In genomic region chr5:131813952-131814502, GRCm38 (mm10) we compare ENCODE assay signal across 8 mouse cellular contexts.
DNase-seq lines count a peak whose midpoint lies in the region; ATAC-seq and TF ChIP-seq lines count a peak whose summit lies in the region.
"Had no signal": no experiment of that assay in that cellular context is flagged by ENCODE, and none has a peak within 500 bp of the region (broad histone marks: within the 10 kb centered on the region; RNA-seq: fewer than 3 reads in every experiment).

No protein-coding gene starts in this region.

- peak overlapping the region; percentile 56; the same call in 1 of the 2 replicates for H3K27ac ChIP-seq in heart, embryonic 10.5 days
- H3K27ac ChIP-seq in stomach, postnatal 0 days (replicated peaks), result peak overlapping the region; percentile 63
- H3K27ac ChIP-seq: midbrain, embryonic 12.5 days had no signal

- ATAC-seq in stomach, postnatal 0 days (ENCODE audit: low FRiP score, low TSS enrichment), result peak; percentile 64
- ATAC-seq in activated CD4-positive, CD25-positive, alpha-beta regulatory T cell, adult 4 months, result no peak

- H3K9me3 ChIP-seq in heart, embryonic 10.5 days, result no peaks in the 10 kb centered on the region
- H3K9me3 ChIP-seq in stomach, postnatal 0 days (ENCODE audit: control insufficient read depth, low read length), result no peaks in the 10 kb centered on the region
- H3K9me3 ChIP-seq: midbrain, embryonic 12.5 days had no signal

- TF ChIP-seq CTCF in stomach, postnatal 0 days (IDR thresholded peaks at IDR 0.05; ENCODE audit: low read depth), result no peak

- H3K9ac ChIP-seq in stomach, postnatal 0 days (ENCODE audit: low read length), result no peak overlapping the region
- H3K9ac ChIP-seq: midbrain, embryonic 12.5 days had no signal

- H3K4me3 ChIP-seq in heart, embryonic 10.5 days, result no peak overlapping the region
- H3K4me3 ChIP-seq in stomach, postnatal 0 days (ENCODE audit: low read depth, low read length), result no peak overlapping the region
- H3K4me3 ChIP-seq: midbrain, embryonic 12.5 days had no signal

- TF ChIP-seq EP300 in stomach, postnatal 0 days (optimal IDR thresholded peaks at IDR 0.05), result no peak

- no peaks in the 10 kb centered on the region for H3K27me3 ChIP-seq in heart, embryonic 10.5 days (ENCODE audit: insufficient read depth, poor library complexity, severe bottlenecking)
- no peaks in the 10 kb centered on the region for H3K27me3 ChIP-seq in stomach, postnatal 0 days (ENCODE audit: control insufficient read depth, insufficient read depth, low read length)
- H3K27me3 ChIP-seq: midbrain, embryonic 12.5 days had no signal

- H3K4me2 ChIP-seq in stomach, postnatal 0 days (replicated peaks; ENCODE audit: low read depth), result no peak overlapping the region
- H3K4me2 ChIP-seq: midbrain, embryonic 12.5 days had no signal

- DNase-seq in urinary bladder, adult 18-20 months (ENCODE audit: low spot score in 2 of 2), result peak; percentile 17 to 24
- no peak for DNase-seq in urinary bladder, postnatal 36 days (ENCODE audit: low spot score in 2 of 2)
- peak; percentile 88 for DNase-seq in heart, embryonic 10.5 days (ENCODE audit: low spot score)
- peak; percentile 46 for DNase-seq in liver
- peak; percentile 44 for DNase-seq in stomach, postnatal 0 days (ENCODE audit: low spot score)
- no peak for DNase-seq in right cerebral cortex, adult 2 months (ENCODE audit: low spot score in 2 of 2)

- H3K36me3 ChIP-seq in heart, embryonic 10.5 days, result no peaks in the 10 kb centered on the region
- H3K36me3 ChIP-seq in stomach, postnatal 0 days (ENCODE audit: control insufficient read depth, insufficient read depth, low read length), result no peaks in the 10 kb centered on the region
- H3K36me3 ChIP-seq: midbrain, embryonic 12.5 days had no signal

- 31% methylated on average over 10 of the region's 10 CpGs for WGBS in heart, embryonic 10.5 days
- WGBS in stomach, postnatal 0 days, result 37% methylated on average over 10 of the region's 10 CpGs

- peaks cover 42% of the 10 kb centered on the region for H3K4me1 ChIP-seq in heart, embryonic 10.5 days
- peaks cover 3% of the 10 kb centered on the region; the same call in 1 of the 2 replicates for H3K4me1 ChIP-seq in stomach, postnatal 0 days (replicated peaks; ENCODE audit: control insufficient read depth, insufficient read depth)

Comparison
In these comparisons a context has a peak if more than half of its experiments do, and no peak if none do; other contexts are left out.
1. DNase-seq: peak in urinary bladder, adult 18-20 months (2 of 2), heart, embryonic 10.5 days (single experiment), liver (single experiment) and stomach, postnatal 0 days (single experiment); none in urinary bladder, postnatal 36 days (0 of 2) and right cerebral cortex, adult 2 months (0 of 2).